Mouse (Mus musculus) G1E (cell line): Measurements from ENCODE around the gene H2-DMb1.

Source experiments
- CTCF ChIP-seq: IDR thresholded peaks from 2 replicates; pipeline ENCODE4 v1.5.1; 2012; ENCODE audit warnings: low read depth, low read length, inconsistent platforms, mixed read lengths
- GATA1 ChIP-seq: IDR thresholded peaks from 2 replicates; pipeline ENCODE4 v1.6.1; 2012; ENCODE audit warnings: borderline replicate concordance, low read length, inconsistent platforms, mixed read lengths
- GATA2 ChIP-seq: IDR thresholded peaks from 2 replicates; pipeline ENCODE4 v1.6.1; 2012; ENCODE audit warnings: low read depth, low read length, inconsistent platforms, borderline replicate concordance
- POLR2AphosphoS5 ChIP-seq: IDR thresholded peaks from 2 replicates; pipeline ENCODE4 v1.6.1; 2012; ENCODE audit warnings: low read depth, low read length, inconsistent platforms; ENCODE audit not compliant: insufficient replicate concordance
- TAL1 ChIP-seq: conservative IDR thresholded peaks from 2 replicates; pipeline ENCODE4 v1.6.1; 2012; ENCODE audit warnings: low read depth, low read length, inconsistent platforms, mixed read lengths

DNA sequence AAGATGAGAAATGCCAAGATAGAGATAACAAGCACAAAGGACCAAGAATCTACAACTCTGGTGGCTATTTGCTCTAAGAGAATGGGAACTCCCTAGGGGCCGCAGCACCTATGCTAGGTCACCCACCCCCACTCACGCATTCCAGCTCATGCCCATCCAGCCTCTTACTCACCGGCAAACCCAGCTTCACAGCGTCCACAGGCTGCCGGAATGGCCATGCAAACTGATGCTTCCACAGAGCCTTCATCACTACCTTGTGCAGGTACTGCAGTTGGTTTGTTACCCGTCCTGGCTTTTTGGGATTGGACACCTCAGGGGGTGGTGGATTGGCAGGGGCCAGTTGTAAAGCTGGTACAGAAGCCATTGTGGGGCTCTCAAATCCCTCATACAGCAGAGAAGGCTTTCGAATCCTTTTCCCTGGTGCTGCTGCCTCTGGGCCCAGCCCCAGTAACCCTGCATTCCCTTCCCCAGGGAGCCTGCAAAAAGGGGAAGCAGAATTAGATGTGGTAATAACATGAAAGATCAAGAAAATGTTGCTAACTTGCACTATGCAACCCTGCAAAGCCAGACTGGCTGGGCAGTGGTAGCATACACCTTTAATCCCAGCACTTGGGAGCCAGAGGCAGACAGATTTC is 36.0 kb upstream of the H2-DMb1 start:
- TF ChIP-seq CTCF (no peak), TAL1 (no peak), POLR2AphosphoS5 (0 out of 2 replicates have a peak, but pooled peaks have one; percentile 71), GATA2 (no peak), GATA1 (no peak)
